Mouse (Mus musculus) brain, adult 2 months (tissue): ENCODE data around the gene Zc3h4.
A peak's percentile ranks its signal among the peaks of the same experiment; 100 is the strongest.

Source experiments
- DNase-seq: peaks from one replicate; pipeline ENCODE4 v3.0.0; 2011; ENCODE audit warnings: low read depth, low spot score

Zc3h4 gene

DNA sequence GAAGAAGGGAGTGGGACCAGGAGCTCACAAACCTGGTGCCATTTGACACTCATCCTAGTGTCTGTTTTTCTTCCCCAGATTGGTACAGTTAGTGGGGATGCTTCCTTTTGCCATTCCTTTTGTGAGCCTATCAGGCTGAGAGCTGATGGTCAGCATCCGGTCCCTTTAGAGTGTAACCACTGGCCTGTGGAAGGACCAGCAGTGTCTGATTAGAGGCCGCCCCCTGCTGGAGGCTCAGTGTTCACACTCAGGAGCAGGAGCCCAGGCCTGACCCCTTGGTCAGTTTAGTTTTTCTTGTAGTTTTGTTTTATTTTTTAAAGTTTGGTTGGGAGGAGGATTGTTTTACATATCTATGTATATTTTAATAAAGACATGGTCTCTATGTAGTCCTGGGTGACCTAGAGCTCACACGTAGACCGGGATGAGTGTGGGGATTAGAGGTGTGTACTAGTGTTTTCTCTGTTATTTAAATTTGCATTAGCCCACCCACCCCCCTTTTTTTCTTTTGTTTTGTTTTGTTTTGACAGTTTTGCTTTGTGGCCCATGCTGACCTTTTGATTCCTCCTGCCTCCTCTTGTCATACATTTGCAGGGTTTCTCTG lies 25.5 kb downstream of the Zc3h4 start:
- peak; percentile 83 for DNase-seq

DNA sequence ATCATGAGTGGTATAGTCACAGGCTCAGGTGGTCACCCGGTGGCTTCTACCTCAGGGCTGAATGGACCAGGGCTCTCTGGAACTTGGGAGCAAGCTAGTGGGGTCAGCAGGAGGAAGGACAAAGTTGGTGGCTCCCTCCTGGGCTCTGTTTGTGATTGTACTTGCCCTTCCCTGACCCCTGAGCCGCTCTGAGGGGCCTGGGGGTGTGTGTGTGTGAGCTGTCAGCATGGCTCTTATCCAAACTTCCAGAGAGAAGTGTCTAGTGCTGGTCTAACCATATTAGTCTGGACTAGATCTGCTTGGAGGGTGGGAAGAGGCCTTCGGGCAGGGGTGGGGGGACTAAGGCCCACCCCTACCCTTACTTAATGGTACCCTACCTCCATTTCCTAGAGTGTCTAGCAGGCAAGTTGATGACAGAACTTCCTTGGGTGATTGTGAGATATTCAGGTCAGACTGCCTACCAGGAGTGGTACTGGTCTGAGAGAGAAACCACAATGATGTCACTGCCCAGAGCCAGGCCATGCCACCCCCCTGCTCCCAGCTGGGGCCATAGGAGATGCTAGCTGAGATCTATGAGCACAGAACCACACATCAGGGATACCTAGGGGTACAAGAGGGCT lies 32.8 kb downstream of the Zc3h4 start:
- no peak for DNase-seq

DNA sequence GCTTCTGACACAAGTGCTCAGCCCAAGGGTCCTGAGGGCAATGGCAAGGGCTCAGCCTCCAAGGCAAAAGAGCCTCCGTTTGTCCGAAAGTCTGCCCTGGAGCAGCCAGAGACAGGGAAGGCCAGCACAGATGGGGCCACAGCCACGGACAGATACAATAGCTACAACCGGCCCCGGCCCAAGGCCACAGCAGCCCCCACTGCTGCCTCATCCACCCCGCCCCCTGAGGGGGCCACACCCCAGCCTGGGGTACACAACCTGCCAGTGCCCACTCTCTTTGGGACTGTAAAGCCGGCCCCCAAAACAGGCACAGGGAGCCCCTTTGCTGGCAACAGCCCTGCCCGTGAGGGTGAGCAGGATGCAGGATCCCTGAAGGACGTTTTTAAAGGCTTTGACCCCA lies 34.4 kb downstream of the Zc3h4 start:
- no peak for DNase-seq

DNA sequence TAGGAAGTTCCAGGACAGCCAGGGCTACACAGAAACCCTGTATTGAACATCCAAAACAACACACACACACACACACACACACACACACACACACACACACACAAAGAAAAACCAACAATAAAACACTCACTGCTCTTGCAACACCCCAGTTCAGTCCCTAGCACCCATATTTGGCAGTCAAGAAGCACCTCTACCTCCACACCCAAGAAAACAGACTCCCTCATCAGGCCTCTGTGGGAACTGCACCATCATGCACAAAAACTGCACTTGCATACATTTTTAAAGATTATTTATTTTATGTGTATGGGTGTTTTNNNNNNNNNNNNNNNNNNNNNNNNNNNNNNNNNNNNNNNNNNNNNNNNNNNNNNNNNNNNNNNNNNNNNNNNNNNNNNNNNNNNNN lies 40.5 kb downstream of the Zc3h4 start:
- no peak for DNase-seq

DNA sequence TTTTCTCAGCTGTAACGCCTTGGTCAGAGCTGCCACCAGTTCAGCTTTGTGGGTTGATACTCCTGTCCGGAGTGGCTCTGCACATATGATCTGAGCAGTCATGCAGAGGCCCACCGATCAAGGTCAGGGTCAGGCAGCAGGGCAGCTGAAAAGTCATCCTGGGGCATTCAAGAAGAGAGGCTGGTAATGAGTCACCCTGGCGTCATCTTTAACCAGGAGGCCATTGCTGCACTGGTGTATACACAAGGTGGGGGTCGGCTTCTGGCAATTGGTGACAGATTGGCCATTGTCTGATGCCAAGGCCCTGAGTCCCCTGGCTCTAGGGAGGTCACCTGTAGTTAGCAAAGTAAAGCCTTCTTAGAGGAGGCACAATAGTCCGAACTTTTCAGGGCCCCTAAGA lies 50.9 kb downstream of the Zc3h4 start:
- no peak for DNase-seq

DNA sequence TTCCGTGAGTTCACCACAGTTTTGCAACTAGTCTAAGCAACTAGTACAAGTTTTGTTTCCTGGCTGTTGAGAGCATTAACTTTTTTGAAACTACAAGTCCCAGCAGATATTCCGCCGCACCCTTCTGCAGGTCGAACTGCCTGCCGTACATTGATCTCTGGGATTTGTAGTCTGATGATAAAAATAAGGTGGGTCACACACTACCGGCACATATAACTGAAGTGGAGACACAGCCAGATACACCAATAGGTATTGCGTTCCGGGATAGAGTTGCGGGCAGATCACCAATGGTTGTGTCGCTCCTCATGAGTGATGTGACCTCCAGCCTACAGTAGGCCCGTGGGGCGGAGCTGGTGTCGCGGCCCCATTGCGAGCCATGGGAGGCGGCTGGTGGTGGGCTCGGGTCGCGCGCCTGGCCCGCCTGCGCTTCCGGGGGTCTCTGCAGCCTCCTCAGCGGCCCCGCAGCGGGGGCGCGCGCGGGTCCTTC lies 51.9 kb downstream of the Zc3h4 start, which contains the start of gene Tmem160:
Gene Tmem160 (plus strand): TSS at position 193 of the 487 bp plus-strand sequence.
- peak; percentile 99 for DNase-seq

DNA sequence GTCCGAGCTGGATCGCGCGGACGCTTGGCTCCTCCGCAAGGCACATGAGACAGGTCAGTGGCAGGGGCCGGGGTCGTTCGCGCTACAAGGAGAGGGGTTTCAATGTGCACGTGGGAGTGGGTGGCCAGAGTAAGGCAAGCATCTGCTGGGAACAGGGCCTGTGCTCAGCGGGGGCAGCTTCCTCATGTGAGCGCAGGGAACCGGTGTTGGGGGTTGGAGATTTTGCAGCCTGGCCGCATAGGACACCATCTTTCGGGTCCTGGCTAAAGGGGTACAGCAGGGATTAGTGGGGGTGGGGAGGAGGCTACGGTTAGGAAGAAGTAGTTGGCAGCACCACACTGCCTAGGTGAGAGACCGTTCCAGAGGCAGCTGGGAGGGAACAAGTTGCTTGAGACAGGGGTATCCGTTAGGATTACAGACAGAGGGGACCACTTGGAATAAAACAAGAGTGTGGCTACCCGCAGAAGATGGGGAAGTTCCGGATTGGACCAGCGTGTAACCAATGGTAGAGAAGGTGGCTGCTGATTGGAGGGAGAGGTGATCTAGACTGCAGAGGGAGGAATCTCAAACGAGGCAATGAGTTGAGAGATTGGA lies 52.5 kb downstream of the Zc3h4 start:
- peak; percentile 94 for DNase-seq

DNA sequence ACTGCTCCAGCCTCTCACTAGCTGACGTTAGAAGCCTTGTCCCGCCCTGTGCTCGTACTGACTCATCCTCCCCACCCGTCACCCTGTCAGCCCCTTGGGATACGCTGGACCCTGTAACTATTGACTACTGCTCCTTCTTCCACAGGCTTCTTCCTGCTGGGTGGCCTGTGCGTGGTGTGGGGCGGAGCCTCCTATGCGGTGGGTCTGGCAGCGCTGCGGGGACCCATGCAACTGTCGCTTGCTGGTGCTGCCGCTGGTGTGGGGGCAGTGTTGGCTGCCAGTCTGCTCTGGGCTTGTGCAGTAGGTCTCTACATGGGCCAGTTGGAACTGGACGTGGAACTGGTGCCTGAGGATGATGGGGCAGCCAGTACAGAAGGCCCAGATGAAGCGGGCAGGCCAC lies 54.3 kb downstream of the Zc3h4 start:
- DNase-seq, result no peak

DNA sequence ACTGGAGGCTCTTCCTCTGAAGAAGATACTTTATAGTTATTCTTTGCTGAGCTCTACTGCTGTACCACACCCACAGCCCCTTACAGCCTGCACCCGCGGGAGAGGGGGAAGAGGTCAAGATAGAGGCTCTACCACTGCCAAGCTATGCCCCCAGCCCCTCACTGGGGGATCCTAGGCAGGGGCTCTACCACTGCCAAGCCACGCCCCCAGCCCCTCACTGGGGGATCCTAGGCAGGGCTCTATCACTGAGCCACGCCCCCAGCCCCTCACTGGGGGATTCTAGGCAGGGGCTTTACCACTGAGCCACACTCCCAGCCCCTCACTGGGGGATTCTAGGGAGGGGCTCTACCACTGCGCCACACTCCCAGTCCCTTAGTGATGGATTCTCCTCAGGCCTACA lies 55.6 kb downstream of the Zc3h4 start:
- no peak for DNase-seq

DNA sequence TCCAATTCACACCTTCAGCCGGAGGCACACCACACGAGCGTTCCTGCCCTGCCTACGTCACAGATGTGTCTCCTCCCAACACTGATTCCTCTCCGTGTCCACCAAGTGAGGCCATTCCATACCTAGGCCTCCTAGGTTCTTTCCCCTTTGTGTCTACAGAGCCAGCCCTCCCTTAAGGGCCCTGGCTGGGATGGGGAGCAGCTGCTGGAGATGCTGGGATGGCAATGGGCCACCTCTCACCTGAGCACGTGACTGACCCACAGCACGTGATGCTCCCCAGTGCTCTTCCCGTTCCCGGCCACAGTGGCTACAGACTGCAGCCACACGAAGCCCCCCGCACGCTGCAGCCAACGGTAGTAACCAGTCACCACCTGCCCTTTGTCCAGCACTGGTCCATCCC lies 59.9 kb downstream of the Zc3h4 start:
- DNase-seq, result peak; percentile 33

DNA sequence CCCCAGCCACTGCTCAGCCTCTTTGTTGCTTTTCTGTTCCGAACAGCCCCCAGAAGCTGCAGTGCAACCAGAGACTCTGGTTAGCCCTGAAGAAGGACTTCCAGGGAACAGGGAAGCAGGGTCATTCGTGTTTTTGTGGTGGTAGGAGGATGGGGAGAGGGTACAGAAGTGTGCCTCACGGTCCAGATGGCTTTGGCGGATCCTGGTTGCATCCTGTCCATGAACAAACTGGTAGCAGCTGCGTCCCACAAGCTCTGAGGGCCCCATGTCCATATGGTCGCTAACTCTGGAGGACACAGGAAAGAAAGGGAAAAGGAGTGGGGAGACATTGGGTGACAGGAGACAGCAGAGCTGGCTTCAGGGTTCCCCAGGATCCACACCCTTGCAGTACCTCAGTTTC lies 60.4 kb downstream of the Zc3h4 start:
- DNase-seq, result peak; percentile 43

DNA sequence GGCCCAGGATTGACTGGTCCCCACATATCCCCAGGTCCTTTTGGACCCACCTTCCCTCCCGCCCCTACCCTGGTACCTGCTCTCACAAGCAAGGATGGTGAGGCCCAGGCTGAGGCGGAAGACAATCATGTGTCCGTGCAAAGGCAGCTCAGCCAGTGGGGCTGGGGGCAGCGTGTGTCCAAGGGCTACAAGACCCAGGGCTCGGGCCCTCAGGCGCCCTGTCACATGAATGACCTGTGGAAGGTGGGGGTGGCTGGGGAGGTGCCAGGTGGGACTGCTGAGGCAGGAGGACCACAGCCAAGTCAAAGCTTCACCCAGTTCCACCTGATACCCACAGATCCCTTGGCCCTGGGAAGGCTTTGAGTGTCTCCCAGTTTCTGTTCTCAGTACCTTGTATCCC lies 61.0 kb downstream of the Zc3h4 start:
- no peak for DNase-seq

DNA sequence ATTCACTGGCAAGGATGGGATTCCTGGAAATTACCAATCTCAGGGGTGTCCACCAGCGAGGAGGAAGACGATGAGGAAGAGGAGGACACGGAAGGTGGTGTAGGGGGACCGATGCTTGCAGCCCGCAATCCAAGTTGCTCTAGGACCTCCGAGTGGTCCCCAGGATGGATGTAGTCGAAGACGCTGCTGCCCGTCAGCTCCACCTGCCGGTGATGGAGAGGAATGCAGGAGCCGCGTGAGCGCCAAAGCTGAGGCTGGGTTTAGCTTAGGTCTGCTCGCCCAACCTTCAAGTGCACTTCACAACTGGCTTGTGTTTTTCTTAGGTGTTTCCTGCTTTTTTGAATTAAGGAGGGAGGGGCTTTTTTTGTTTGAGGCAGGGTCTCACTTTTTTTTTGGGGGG lies 62.5 kb downstream of the Zc3h4 start:
- peak; percentile 72 for DNase-seq

DNA sequence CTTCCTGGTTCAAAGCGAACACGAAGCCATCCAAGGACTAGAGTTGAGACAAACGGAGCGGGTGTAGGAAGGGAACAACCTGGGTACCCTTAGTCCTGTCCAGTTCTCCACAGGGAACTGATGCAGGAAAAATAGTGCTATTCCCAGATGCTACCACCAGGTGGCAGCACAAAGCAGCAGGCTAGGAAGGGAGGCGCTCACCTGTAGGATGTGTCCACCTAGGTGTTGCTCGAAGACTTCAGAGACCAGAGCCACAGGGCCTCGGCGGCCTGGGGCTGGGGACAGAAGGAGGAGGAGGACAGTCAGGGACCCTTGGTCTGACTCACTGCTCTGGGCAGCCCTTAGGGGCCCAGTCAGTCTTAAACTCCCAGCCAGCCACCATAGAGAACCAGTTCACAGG lies 64.5 kb downstream of the Zc3h4 start:
- peak; percentile 81 for DNase-seq

DNA sequence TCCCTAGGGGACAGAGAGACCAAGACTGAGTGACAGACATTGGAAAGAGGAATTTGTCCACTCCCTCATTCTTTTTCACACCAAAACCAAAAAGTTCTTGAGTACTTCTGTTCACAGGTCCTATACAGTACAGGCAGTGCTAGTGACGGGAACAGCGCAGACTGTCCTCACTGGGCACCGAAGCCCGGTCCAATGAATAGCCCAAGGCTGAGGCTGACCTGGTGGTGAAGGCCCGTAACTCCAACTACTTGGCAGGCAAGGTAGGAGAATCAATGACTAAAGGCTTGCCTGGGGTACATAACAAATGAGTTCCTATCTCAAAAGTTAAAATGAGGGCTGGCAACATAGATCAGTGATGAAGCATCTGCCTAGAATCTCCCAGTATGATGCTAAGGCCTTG lies 64.9 kb downstream of the Zc3h4 start:
- no peak for DNase-seq

DNA sequence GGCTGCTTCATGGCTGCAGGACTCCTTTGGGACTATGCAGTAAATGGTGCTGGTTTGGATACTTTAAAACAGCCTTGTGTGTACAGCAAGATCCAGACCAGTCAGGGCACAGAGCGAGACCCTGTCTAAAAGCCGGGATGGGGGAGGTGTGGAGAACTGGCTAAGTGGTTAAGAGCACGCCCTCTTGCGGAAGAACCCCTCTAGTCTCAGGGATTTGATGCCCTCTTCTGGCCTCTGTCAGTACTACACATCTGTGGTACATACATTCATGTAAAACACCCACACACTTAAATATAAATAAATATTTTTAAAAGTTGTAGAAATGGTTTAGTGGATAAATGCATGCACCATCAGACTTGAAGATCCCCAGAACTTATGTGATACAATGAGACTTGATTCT lies 65.9 kb downstream of the Zc3h4 start:
- DNase-seq, result peak; percentile 52

DNA sequence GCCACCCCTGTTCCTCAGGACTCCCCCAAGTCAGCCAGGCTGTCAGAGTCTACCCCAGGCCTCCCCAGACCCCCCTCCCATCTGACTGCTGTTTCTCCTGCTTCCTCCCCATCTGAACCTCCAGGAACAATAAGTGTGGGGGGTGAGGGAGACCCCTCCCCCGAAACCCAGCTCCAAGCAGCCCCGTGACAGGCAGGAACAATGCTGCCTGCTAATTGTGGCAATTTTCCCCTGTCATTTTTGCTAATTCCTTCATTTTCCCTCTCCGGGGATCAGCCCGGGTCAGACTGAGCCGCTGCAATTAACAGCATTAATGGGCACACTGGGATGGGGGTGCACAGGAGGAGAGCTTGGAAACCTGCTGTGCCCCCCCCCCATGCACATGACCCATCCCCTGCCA lies 67.4 kb downstream of the Zc3h4 start:
- no peak for DNase-seq

DNA sequence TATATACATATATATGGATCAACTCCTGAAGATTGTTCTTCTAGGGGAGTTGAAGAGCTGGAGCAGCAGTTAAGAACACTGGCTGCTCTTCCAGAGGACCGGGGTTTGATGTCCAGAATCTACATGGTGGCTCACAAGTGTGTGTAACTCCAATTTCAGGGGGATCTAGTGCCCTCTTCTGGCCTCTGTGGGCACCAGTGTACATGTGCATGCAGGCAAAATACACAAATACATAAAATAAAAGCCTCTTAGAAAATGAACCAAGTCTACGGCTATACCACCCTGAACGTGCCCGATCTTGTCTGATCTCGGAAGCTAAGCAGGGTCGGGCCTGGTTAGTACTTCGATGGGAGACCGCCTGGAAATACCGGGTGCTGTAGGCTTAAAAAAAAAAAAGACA lies 70.8 kb downstream of the Zc3h4 start:
- peak; percentile 50 for DNase-seq

DNA sequence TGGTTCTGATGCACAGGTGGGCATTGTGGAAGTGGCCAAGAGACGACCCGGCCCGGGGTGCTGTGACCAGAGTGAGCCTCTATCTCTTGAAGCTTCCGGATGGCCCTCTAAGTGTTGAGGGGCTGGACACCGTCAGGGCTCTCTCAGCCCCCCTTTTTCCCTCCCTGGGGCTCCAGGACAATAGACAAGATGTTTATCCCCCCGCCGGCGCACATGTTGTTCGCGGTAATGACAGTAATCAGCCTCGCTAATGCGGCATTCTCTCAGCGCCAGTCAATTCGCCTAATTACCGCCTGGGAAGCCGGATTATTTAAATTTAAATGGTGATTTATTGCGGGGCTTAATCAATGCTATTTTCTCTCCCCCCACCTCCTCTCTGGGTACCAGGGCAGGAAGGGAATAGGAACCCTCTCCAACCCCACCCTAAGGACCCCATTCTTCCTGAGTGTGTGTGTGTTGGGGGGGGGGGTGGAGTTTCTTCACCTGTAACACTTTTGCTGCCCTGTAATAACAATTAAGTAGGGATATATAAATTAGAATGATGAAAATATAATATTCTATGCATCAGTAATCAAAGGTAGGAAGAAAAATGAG lies 71.5 kb downstream of the Zc3h4 start:
- DNase-seq, result no peak

DNA sequence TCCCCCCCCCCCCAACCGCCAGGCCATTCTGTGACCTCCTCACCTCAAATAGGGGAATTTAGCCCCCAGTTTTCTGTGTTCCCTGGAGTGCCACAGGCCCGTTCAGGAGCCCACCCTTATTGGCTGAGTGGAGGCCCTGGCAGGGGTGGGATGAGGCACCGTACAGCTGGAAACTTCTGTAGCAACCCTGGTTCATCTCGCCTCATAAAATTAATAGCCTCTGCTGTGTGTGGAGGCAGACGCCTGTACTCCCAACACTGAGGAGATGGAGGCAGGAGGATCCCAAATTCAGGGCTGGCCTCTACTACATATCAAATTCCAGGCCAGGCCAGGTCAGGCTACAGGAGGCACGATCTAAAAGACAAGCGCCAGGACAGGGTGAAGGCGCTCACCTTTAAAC lies 73.1 kb downstream of the Zc3h4 start:
- no peak for DNase-seq

DNA sequence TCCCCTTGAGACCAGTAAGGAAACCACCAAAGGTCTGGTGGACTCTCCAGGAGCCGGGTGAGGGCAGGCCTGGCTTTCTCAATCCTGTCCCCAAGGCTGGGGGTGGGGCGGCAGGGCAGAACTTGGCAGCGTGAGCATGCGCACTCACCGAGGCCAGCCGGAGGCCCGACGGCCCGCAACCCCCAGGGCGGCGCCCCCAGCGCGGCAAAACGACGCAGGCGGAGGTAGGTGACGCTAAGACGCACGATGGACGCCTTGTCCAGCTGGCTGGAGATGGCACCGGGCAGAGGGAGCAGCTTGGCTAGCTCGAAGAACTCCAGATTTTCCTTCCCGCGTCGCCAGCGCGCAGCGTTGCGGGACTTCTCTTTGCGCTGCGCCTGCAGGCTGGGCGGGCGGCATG lies 73.7 kb downstream of the Zc3h4 start:
- no peak for DNase-seq

DNA sequence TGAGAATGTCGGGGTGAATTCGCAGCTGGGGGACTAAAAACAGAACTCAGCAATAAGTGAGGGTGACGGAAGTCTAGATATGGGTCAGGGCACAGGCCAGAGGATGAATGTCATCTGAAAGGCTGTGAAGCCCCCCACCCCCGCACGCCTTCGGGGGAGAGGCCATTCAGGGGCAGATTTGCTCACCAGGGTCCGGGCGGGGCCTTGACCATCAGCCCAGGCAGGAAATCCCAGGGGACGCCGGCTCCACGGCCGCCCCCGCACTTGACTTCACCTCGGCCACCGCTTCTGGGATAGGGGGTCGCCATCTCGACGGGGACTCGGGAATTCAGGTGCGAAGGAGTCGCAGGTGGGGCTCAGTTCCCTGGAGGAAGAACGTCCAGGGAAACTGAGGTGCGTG lies 74.6 kb downstream of the Zc3h4 start:
- DNase-seq, result no peak
